Mouse (Mus musculus): ENCODE results near the gene Scarb1. TPM values are rescaled to one million over a fixed set of nuclear protein-coding genes. Genes with fewer than 3 reads are reported as not detected.
A peak's percentile ranks its signal among the peaks of the same experiment; 100 is the strongest.
"Not testable (repeated sequence)": the region's sequence is repeated elsewhere in the genome, so short reads cannot be mapped to it uniquely, and the experiment has no call there.

Gene Scarb1
- 10 to 100 TPM; 55.0 to 80.1 TPM for total RNA-seq (2021)
- long read RNA-seq, experiment 1, transcript Scarb1-201 (13 exons, 2,521 nt) = major isoform, 49 of 76 reads
- long read RNA-seq, experiment 1, partial matches to known transcripts = 13 of 76 reads
- long read RNA-seq, experiment 1, other reads (novel, unspliced or antisense) = 10 of 76 reads
- long read RNA-seq, experiment 2, transcript Scarb1-202 (12 exons, 2,367 nt) = minor isoform, 9 of 104 reads
- long read RNA-seq, experiment 2, transcript Scarb1-201 (13 exons, 2,521 nt) = major isoform, 77 of 104 reads
- long read RNA-seq, experiment 2, partial matches to known transcripts = 8 of 104 reads
- long read RNA-seq, experiment 2, other reads (novel, unspliced or antisense) = 7 of 104 reads

- intact Hi-C loops (cut with DNase I; ENCODE audit: low total_unique reads) = no loop called here
Observed at GRCm38 (mm10) chr5:125340547-125341262, at the start of gene Scarb1. Gene Scarb1 (minus strand): TSS chr5:125341094.

DNA sequence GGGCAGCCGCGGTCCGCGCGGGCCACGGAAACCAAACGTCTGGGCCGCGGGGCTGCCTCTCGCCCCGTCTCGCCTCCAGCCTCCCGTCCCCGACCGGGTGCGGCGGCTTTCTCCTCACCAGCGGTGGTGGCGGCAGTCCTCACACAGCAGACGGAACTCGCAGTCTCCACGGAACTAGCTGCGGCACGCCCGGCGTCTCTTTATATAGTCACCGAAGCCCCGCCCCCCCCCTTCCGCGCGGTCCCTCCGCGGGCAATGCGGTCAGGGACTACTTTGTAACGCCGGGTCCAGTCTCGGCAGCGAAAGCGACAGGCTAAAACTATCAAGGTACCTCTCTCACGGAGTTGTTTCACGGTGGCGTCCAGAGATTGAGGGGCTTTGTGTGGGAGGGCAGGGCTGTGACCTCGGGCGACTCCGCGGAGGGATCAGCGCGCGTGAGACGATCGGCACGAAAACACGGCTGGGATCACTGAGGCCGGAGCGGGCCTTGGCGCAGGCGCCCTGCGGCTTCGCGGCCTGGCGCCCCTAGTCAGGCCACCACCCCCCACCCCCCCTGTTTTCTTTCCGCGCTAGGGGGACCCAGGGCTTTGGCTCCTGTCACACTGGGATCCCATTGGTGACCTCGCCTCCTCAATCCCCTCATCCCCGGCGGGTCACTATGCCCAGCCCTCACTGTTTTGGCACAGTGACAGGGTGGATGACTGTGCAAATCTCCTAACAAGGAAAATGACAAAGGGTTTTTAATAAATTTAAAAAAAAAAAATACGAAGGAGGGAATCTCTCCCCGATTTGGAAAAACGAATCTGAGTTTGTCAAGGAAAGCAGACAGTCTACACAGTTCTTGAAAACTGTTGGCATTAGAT lies 48.9 kb upstream of the Scarb1 start, which contains the start of gene Ubc:
Gene Ubc, minus strand, starts transcription at position 624 of the 863 bp plus-strand sequence.
- intact Hi-C loops (cut with DNase I; ENCODE audit: low total_unique reads) = no loop called here
- DNase-seq = peak; percentile 91

More at GRCm38 (mm10) chr5:125340547-125341262, at the start of gene Scarb1:
- DNase-seq = peak; percentile 84

DNA sequence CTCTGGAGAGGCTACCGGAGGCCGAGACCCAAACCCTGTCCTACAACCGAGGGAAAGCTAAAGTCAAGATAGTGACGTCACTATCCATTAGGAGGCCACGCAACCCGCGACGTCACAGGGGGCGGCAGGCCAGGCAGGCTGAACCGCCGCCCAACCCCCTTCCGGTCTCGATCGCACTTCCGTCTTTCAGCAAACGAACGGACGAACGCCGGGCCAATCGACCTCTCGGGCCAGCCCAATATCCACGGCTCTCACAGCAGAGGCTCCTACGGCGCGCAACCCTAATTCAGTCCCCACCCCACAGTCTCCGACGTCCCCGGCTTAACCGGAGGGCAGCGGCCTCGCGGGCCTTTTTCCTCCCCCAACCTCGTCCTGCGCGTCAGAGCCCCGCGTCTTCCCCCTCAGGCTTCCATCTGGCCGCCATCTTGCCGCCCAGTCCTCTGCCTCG lies 48.3 kb upstream of the Scarb1 start, which contains the start of gene Gm10382:
Gene Gm10382, plus strand, starts transcription at position 192 of the 448 bp plus-strand sequence.
- peak; percentile 89 for DNase-seq
- intact Hi-C loops (cut with DNase I; ENCODE audit: low total_unique reads) = no loop called here

DNA sequence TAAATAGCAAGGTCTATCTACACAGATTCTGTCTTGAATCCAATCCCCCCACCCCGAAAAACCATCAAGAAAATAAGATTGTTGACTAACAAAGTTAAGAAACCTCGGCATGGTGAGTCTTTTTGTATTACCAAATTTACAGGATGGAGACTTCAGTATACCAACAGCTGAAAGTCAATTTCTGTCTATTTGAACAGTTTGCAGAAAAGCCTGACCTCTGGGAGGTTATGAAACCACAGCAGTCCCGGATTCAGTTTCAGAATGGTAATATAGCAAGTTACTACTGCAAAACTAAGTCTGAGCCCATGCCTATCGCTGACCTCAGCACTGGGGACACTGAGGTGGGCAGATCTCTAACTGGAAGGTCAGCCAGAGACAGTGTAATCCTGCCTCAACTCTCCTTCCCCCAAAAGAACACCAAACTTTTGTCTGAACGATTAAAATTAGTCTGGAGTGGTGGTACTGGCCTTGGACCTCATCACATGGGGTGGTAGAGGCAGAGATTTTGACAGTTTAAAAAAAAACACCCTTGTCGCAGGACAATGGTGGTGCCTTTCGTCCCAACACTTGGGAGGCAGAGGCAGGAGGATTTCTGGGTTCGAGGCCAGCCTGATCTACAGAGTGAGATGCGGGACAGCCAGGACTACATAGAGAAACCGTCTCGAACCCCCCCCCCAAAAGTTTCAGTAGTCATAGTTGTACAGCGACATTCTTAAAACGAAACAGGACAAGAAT lies 47.6 kb upstream of the Scarb1 start:
- intact Hi-C loops (cut with DNase I; ENCODE audit: low total_unique reads) = no loop called here

GRCm38 (mm10) chr5:125387295-125387694 lies 46.4 kb upstream of the Scarb1 start:
- DNase-seq; intact Hi-C loops (cut with DNase I; ENCODE audit: low total_unique reads): not testable (repeated sequence)

More for the DNA sequence above, 47.6 kb upstream of the Scarb1 start:
- DNase-seq = no peak

GRCm38 (mm10) chr5:125385215-125385940 lies 44.5 kb upstream of the Scarb1 start:
- intact Hi-C loops (cut with DNase I; ENCODE audit: low total_unique reads) = no loop called here
- DNase-seq = no peak

GRCm38 (mm10) chr5:125384512-125385214 lies 43.8 kb upstream of the Scarb1 start:
- intact Hi-C loops (cut with DNase I; ENCODE audit: low total_unique reads) = no loop called here

DNA sequence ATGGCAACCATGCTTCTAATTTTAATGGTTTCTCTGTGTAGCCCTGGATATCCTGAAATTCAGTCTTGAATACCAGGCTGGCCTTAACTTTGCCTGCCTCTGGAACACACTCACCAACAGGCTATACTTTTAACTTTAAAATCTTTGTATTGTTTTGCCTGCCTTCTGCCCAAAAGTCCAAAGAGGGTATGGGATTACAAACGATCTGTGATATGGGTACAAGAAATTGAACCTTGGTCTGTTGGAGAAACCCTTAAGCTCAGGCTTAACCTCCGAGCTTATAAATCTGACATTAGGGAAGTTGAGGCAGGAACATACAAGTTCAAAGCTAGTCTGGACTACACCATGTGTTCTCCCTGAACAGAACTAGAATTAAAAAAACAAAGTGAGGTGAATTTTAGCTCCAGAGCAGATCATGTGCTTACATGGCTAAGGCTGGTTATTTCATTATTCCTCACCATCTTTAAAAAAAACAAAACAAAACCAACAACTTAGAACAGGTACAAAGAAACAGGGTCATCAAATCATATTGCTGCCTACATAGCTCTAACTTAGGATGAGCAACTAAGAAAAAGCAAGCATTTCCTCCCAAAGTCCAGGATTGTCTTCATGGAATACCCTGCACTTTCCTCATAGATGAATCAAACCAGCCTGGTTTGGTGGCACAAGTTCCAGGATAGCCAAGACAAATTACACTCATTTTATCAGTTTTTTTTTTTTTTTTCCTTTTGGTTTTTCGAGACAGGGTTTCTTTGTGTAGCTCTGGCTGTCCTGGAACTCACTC lies 42.9 kb upstream of the Scarb1 start:
- intact Hi-C loops (cut with DNase I; ENCODE audit: low total_unique reads) = no loop called here
- DNase-seq = no peak

More at GRCm38 (mm10) chr5:125384512-125385214, 43.8 kb upstream of the Scarb1 start:
- no peak for DNase-seq

- intact Hi-C loops (cut with DNase I; ENCODE audit: low total_unique reads) = no loop called here
- DNase-seq = peak; percentile 52
Observed at GRCm38 (mm10) chr5:125382673-125383558, 42.0 kb upstream of the Scarb1 start.

GRCm38 (mm10) chr5:125381954-125382672 lies 41.2 kb upstream of the Scarb1 start:
- DNase-seq = no peak
- intact Hi-C loops (cut with DNase I; ENCODE audit: low total_unique reads) = no loop called here

DNA sequence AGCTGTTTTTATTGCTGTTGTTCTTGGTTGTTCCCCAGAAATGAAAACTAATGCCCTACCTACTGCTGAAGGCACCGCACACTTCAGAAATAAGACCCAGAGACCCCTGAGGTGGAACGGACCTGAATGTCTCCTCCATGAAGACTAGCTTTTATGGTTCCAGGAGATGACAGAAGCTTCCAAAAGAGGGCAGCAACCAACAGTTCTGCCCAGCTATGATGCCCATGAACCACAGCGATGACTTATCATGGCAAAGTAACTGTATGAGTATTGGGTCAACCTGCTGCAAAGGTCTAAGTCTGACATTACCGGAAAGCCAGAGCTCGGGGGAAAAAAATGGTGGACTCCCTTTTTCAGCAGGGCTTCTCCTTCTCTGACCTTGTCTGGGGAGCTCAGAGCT lies 38.0 kb upstream of the Scarb1 start:
- intact Hi-C loops (cut with DNase I; ENCODE audit: low total_unique reads) = loop anchor here (5.0 kb wide), 1 partner anchor 83 kb away; no protein-coding TSS in a partner anchor
- no peak for DNase-seq

- intact Hi-C loops (cut with DNase I; ENCODE audit: low total_unique reads) = loop anchor here (5.0 kb wide), 1 partner anchor 85 kb away; no protein-coding TSS in a partner anchor
- DNase-seq = no peak
Observed at GRCm38 (mm10) chr5:125377214-125377613, 36.3 kb upstream of the Scarb1 start.

DNA sequence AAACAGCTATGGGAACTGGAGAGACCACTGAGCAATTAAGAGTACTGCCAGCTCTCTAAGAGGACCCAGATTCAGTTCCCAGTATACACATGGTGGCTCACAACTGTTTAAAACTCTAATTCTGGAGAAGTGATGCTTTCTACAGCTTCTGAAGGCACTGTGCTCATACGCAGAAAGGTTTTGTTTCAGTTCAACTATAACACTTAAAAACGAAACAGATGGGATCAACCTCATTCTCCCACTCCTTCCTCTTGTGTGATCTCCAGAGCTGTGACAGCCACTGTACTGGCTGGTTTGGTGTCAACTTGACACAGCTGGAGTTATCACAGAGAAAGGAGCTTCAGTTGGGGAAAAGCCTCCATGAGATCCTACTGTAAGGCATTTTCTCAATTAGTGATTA lies 35.0 kb upstream of the Scarb1 start:
- DNase-seq = no peak
- intact Hi-C loops (cut with DNase I; ENCODE audit: low total_unique reads) = loop anchor here (5.0 kb wide), 1 partner anchor 86 kb away; no protein-coding TSS in a partner anchor

DNA sequence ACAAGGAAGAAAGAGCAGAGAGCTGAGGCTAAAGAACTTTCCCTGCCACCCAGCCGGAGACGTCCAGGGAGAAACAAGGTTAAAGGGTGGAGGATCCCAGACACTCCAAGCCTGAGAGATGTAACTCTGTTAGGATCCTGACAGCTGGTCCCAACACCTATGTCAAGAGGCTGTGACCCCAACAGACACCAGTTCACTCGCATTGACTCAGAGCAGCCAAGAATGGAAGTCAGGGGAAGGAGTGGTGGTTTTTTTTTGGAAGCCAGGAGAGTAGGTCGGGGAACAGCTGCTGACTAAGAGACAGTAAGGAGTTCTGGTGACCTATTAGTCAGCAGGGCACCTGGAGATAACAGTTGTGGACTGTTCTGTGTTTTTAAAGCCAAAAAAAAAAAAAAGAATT lies 31.1 kb upstream of the Scarb1 start:
- intact Hi-C loops (cut with DNase I; ENCODE audit: low total_unique reads) = loop anchor here (5.0 kb wide), 1 partner anchor 475 kb away; no protein-coding TSS in a partner anchor
- DNase-seq = no peak

Measured in gastrocnemius, postnatal 14 days (tissue).